Comparison of ENCODE assay signal across 27 mouse cellular contexts in genomic region chr5:149920326-149920725, GRCm38 (mm10).
"Had no signal": no experiment of that assay in that cellular context is flagged by ENCODE, and none has a peak within 500 bp of the region (broad histone marks: within the 10 kb centered on the region; RNA-seq: fewer than 3 reads in every experiment).

No protein-coding gene starts in this region.

- H3K4me2 ChIP-seq: heart, embryonic 12.5 days; hindbrain, embryonic 12.5 days; hindbrain, embryonic 14.5 days; intestine, embryonic 15.5 days; limb, embryonic 12.5 days; liver, embryonic 13.5 days; liver, embryonic 15.5 days had no signal

- H3K27me3 ChIP-seq: heart, embryonic 12.5 days; hindbrain, embryonic 12.5 days; intestine, embryonic 15.5 days; limb, embryonic 12.5 days; liver, embryonic 13.5 days; liver, embryonic 15.5 days had no signal

- H3K9me3 ChIP-seq: heart, embryonic 12.5 days; hindbrain, embryonic 12.5 days; intestine, embryonic 15.5 days; limb, embryonic 10.5 days; limb, embryonic 12.5 days; liver, embryonic 15.5 days had no signal

- H3K9ac ChIP-seq: heart, embryonic 12.5 days; hindbrain, embryonic 12.5 days; hindbrain, embryonic 14.5 days; intestine, embryonic 15.5 days; limb, embryonic 12.5 days; liver, embryonic 13.5 days; liver, embryonic 15.5 days; liver, postnatal 0 days had no signal

- H3K27ac ChIP-seq: gastrocnemius, adult 2 months; heart, adult 2 months; hindbrain, embryonic 10.5 days; hindbrain, embryonic 12.5 days; hindbrain, embryonic 14.5 days; intestine, embryonic 15.5 days; layer of hippocampus, adult 2 months; left cerebral cortex, adult 2 months; limb, embryonic 10.5 days; limb, embryonic 12.5 days; liver, embryonic 13.5 days; liver, embryonic 15.5 days had no signal

- DNase-seq: gastrocnemius, adult 2 months; gastrocnemius, postnatal 10 days; gastrocnemius, postnatal 25 days; heart, adult 2 months; heart, postnatal 10 days; heart, postnatal 4 days; kidney, adult 18-20 months; kidney, adult 8-10 months; kidney, postnatal 10 days; kidney, postnatal 25 days; kidney, postnatal 4 days; liver; liver, embryonic 13.5 days; liver, postnatal 0 days had no signal

- H3K4me1 ChIP-seq: hindbrain, embryonic 12.5 days; intestine, embryonic 15.5 days; limb, embryonic 10.5 days; limb, embryonic 12.5 days; liver, embryonic 13.5 days; liver, embryonic 15.5 days had no signal

- H3K4me3 ChIP-seq: gastrocnemius, adult 2 months; heart, adult 2 months; heart, embryonic 12.5 days; hindbrain, embryonic 10.5 days; hindbrain, embryonic 12.5 days; intestine, embryonic 15.5 days; layer of hippocampus, adult 2 months; left cerebral cortex, adult 2 months; limb, embryonic 10.5 days; limb, embryonic 12.5 days; liver, embryonic 13.5 days; liver, embryonic 15.5 days had no signal

- ATAC-seq: hindbrain, embryonic 16.5 days; inflammation-experienced regulatory T-cells, adult 6 months; intestine, embryonic 15.5 days; intestine, postnatal 0 days; liver, postnatal 0 days had no signal

- H3K36me3 ChIP-seq: heart, embryonic 12.5 days; hindbrain, embryonic 10.5 days; hindbrain, embryonic 12.5 days; intestine, embryonic 15.5 days; limb, embryonic 10.5 days; limb, embryonic 12.5 days; liver, embryonic 13.5 days; liver, embryonic 15.5 days had no signal
